Mouse (Mus musculus): Measurements from ENCODE around the gene Arpc2. TPM values are rescaled to one million over a fixed set of nuclear protein-coding genes. Genes with fewer than 3 reads are reported as not detected.
A peak's percentile ranks its signal among the peaks of the same experiment; 100 is the strongest.

Gene Arpc2
- total and polyA plus RNA-seq, 3 experiments, result 234 to 522 (median 455) TPM

- TF ChIP-seq ZKSCAN1 (IDR thresholded peaks at IDR 0.05; ENCODE audit: borderline replicate concordance, low read depth, low read length), result no peak
- peak; percentile 31 for TF ChIP-seq SMC3 (IDR thresholded peaks at IDR 0.05; ENCODE audit: low read depth, low read length)
- peak; percentile 55 for TF ChIP-seq RAD21 (IDR thresholded peaks at IDR 0.05; ENCODE audit: low read depth, low read length)
- peak in 1 of 2 experiments; percentile 76; a peak in 2 of 4 replicates for TF ChIP-seq CTCF (conservative IDR thresholded peaks at IDR 0.05 in 1 of 2, IDR thresholded peaks at IDR 0.05 in 1 of 2; ENCODE audit: low read depth in 2 of 2, low read length in 2 of 2)
- TF ChIP-seq SIN3A (IDR thresholded peaks at IDR 0.05; ENCODE audit: low read length), result no peak
- H3K79me2 ChIP-seq (replicated peaks; ENCODE audit: control insufficient read depth, extremely low read depth, insufficient read depth, poor library complexity, severe bottlenecking), result no peaks in the 10 kb centered on the region
These were observed 32.9 kb downstream of the Arpc2 start for GRCm38 (mm10) chr1:74268750-74269149.

GRCm38 (mm10) chr1:74271659-74272058 lies 35.8 kb downstream of the Arpc2 start:
- Histone ChIP-seq H3K79me2 (replicated peaks; ENCODE audit: control insufficient read depth, extremely low read depth, insufficient read depth, poor library complexity, severe bottlenecking) (no peaks in the 10 kb centered on the region), H3K4me2 (ENCODE audit: insufficient read depth, low read depth, poor library complexity, severe bottlenecking) (no peak overlapping the region), H3K36me3 (replicated peaks in 1 of 2; ENCODE audit: control insufficient read depth in 1 of 2, insufficient read depth in 1 of 2, low read length in 1 of 2) (peaks cover 10 to 39% of the 10 kb centered on the region in 2 experiments), H3K27me3 (replicated peaks) (no peaks in the 10 kb centered on the region), H3K9me3 (replicated peaks; ENCODE audit: low read length) (no peaks in the 10 kb centered on the region), H3K27ac (ENCODE audit: insufficient read depth, low read depth) (no peak overlapping the region), H3K4me3 (replicated peaks in 1 of 3; ENCODE audit: low read depth in 2 of 3, low read length in 2 of 3, poor library complexity in 1 of 3) (no peak overlapping the region), H3K4me1 (ENCODE audit: control insufficient read depth in 1 of 2, insufficient read depth in 2 of 2) (peaks cover 0 to 6% of the 10 kb centered on the region in 2 experiments; a peak in 1 of 4 replicates), H3K9ac (ENCODE audit: insufficient read depth, low read depth) (no peak overlapping the region)
- TF ChIP-seq JUND (conservative IDR thresholded peaks at IDR 0.05; ENCODE audit: low read depth, low read length), result no peak
- TF ChIP-seq MXI1 (IDR thresholded peaks at IDR 0.05; ENCODE audit: low read depth, low read length), result no peak
- TF ChIP-seq SIN3A (IDR thresholded peaks at IDR 0.05; ENCODE audit: low read length), result no peak
- TF ChIP-seq ZNF384 (IDR thresholded peaks at IDR 0.05; ENCODE audit: low read depth, low read length), result no peak
- no peak for TF ChIP-seq JUN (IDR thresholded peaks at IDR 0.05; ENCODE audit: insufficient read depth, low read depth, low read length)
- TF ChIP-seq RAD21 (IDR thresholded peaks at IDR 0.05; ENCODE audit: low read depth, low read length), result no peak
- TF ChIP-seq MAFK (IDR thresholded peaks at IDR 0.05; ENCODE audit: insufficient replicate concordance, low read length), result no peak
- no peak for TF ChIP-seq ETS1 (conservative IDR thresholded peaks at IDR 0.05; ENCODE audit: low read depth, low read length)
- TF ChIP-seq ZMIZ1 (IDR thresholded peaks at IDR 0.05; ENCODE audit: low read depth, low read length), result no peak
- TF ChIP-seq BHLHE40 (IDR thresholded peaks at IDR 0.05; ENCODE audit: low read depth, low read length), result no peak
- TF ChIP-seq SMC3 (IDR thresholded peaks at IDR 0.05; ENCODE audit: low read depth, low read length), result no peak
- no peak for TF ChIP-seq CTCF (conservative IDR thresholded peaks at IDR 0.05 in 1 of 2, IDR thresholded peaks at IDR 0.05 in 1 of 2; ENCODE audit: low read depth in 2 of 2, low read length in 2 of 2)
- no peak for TF ChIP-seq IRF4 (IDR thresholded peaks at IDR 0.05; ENCODE audit: low read depth, low read length)
- no peak for TF ChIP-seq RCOR1 (conservative IDR thresholded peaks at IDR 0.05; ENCODE audit: low read depth, low read length)
- no peak for TF ChIP-seq EP300 (IDR thresholded peaks at IDR 0.05; ENCODE audit: low read length)
- no peak for TF ChIP-seq TBP (conservative IDR thresholded peaks at IDR 0.05; ENCODE audit: low read depth, low read length)
- DNase-seq (ENCODE audit: extremely low read depth), result no peak
- in situ Hi-C loops (cut with MboI; ENCODE audit: low pct_ligation_motif_present, low pct_unique_long_range_greater_than_20kb, low sequenced_read_pairs) (no loop called here), dilution Hi-C loops (cut with MboI; ENCODE audit: extremely low pct_ligation_motif_present, extremely low pct_unique_long_range_greater_than_20kb, low sequenced_read_pairs) (no loop called here)

More at GRCm38 (mm10) chr1:74268750-74269149, 32.9 kb downstream of the Arpc2 start:
- Histone ChIP-seq H3K9ac (ENCODE audit: insufficient read depth, low read depth) (no peak overlapping the region), H3K36me3 (replicated peaks in 1 of 2; ENCODE audit: control insufficient read depth in 1 of 2, insufficient read depth in 1 of 2, low read length in 1 of 2) (peaks cover 38 to 68% of the 10 kb centered on the region in 2 experiments), H3K4me1 (ENCODE audit: control insufficient read depth in 1 of 2, insufficient read depth in 2 of 2) (peaks cover 0 to 6% of the 10 kb centered on the region in 2 experiments; a peak in 1 of 4 replicates), H3K4me2 (ENCODE audit: insufficient read depth, low read depth, poor library complexity, severe bottlenecking) (no peak overlapping the region), H3K27ac (ENCODE audit: insufficient read depth, low read depth) (no peak overlapping the region), H3K27me3 (replicated peaks) (no peaks in the 10 kb centered on the region), H3K9me3 (replicated peaks; ENCODE audit: low read length) (no peaks in the 10 kb centered on the region), H3K4me3 (replicated peaks in 1 of 3; ENCODE audit: low read depth in 2 of 3, low read length in 2 of 3, poor library complexity in 1 of 3) (no peak overlapping the region)
- in situ Hi-C loops (cut with MboI; ENCODE audit: low pct_ligation_motif_present, low pct_unique_long_range_greater_than_20kb, low sequenced_read_pairs) (no loop called here), dilution Hi-C loops (cut with MboI; ENCODE audit: extremely low pct_ligation_motif_present, extremely low pct_unique_long_range_greater_than_20kb, low sequenced_read_pairs) (no loop called here)
- DNase-seq (ENCODE audit: extremely low read depth), result no peak
